Mouse (Mus musculus) mature B cell (primary cell): ENCODE data around the gene Dapk1.

ENCODE experiments used
- in situ Hi-C: fragments of 300-500 bp; cut with MboI; formaldehyde crosslinking; loops from 2 replicates; pipeline ENCODE4 v1.14.3; 2019

The Dapk1 gene

DNA sequence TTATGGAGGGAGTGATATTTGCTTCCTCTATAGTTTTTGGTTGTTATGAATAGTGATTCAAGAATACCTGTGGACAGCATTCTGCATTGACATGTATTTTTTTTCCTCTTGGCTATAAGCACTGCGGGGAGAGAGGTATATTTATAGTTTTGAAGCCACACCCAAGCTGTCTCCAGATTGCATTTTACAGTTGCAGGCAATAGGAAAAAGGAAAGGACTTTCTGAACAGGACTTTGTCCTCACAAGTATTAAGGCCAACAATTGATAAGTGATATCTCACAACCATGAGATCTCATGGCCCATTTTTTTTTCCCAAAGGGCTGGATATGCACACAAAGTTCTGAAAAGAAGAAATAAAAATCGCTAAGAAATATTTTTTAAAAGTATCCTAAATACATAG is 207.9 kb downstream of the Dapk1 start:
- in situ Hi-C loops = no loop called here

DNA sequence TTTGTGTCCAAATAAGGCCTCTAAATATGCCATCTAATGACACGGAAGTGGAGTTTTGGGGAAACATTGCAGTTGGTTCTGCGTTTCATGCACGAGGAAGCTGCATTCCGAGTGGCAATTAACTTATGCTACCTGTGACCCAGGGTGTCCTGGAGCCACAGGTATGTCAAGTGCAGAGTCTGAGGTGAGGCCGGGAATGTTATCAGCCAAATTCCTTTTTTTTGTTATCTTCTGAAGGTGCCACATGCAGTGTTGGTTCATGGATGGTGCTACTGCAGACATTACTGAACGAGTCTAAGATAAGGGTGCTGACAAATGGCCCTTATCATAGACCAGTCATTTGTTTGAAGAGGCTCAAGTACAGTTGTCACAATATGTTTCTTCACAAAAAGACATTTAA is 211.0 kb downstream of the Dapk1 start:
- in situ Hi-C loops = no loop called here
